Mouse (Mus musculus) cerebellum, adult 11-12 months (tissue): ENCODE measurements around the gene Gm20683.

Experiments
- DNase-seq: peaks from one replicate; pipeline ENCODE4 v3.0.0; 2022

Gm20683 gene

GRCm38 (mm10) chr17:25841117-25841880 is at the start of gene Gm20683:
TSS of gene Gm20683 (minus strand) at chr17:25841763.
- peak; percentile 32 for DNase-seq

- no peak for DNase-seq
These were observed 47.3 kb upstream of the Gm20683 start for GRCm38 (mm10) chr17:25888837-25889236.

- no peak for DNase-seq
These were observed 45.9 kb upstream of the Gm20683 start for GRCm38 (mm10) chr17:25887467-25887866.

- DNase-seq, result no peak
These were observed 45.2 kb upstream of the Gm20683 start for GRCm38 (mm10) chr17:25886806-25887205.

- DNase-seq, result no peak
These were observed 44.1 kb upstream of the Gm20683 start for GRCm38 (mm10) chr17:25885636-25886035.

- DNase-seq, result no peak
These were observed 42.3 kb upstream of the Gm20683 start for GRCm38 (mm10) chr17:25883824-25884223.

GRCm38 (mm10) chr17:25883268-25883667 is 41.7 kb upstream of the Gm20683 start:
- DNase-seq, result no peak

GRCm38 (mm10) chr17:25882306-25882705 is 40.7 kb upstream of the Gm20683 start:
- DNase-seq, result no peak

GRCm38 (mm10) chr17:25881691-25882090 is 40.1 kb upstream of the Gm20683 start:
- no peak for DNase-seq

- DNase-seq, result no peak
These were observed 39.5 kb upstream of the Gm20683 start for GRCm38 (mm10) chr17:25880913-25881641.

GRCm38 (mm10) chr17:25880196-25880910 is 38.8 kb upstream of the Gm20683 start, which contains the start of gene Wfikkn1:
TSS of gene Wfikkn1 (minus strand) at chr17:25880858.
- peak; percentile 59 for DNase-seq

- DNase-seq, result peak; percentile 56
These were observed 38.2 kb upstream of the Gm20683 start for GRCm38 (mm10) chr17:25879750-25880149.

- DNase-seq, result peak; percentile 40
These were observed 37.7 kb upstream of the Gm20683 start for GRCm38 (mm10) chr17:25879261-25879660.

- peak; percentile 67 for DNase-seq
These were observed 37.1 kb upstream of the Gm20683 start for GRCm38 (mm10) chr17:25878611-25879180.

GRCm38 (mm10) chr17:25877741-25878610 is 36.4 kb upstream of the Gm20683 start:
- peak; percentile 67 for DNase-seq

GRCm38 (mm10) chr17:25877025-25877424 is 35.5 kb upstream of the Gm20683 start:
- no peak for DNase-seq

- peak; percentile 65 for DNase-seq
These were observed 34.9 kb upstream of the Gm20683 start for GRCm38 (mm10) chr17:25876347-25876915.

- peak; percentile 89 for DNase-seq
These were observed 33.9 kb upstream of the Gm20683 start for GRCm38 (mm10) chr17:25875171-25876136.

- DNase-seq, result peak; percentile 87
These were observed 33.2 kb upstream of the Gm20683 start, which contains the start of gene Mettl26 for GRCm38 (mm10) chr17:25874721-25875170. TSS of gene Mettl26 (plus strand) at chr17:25875074.

- DNase-seq, result peak; percentile 49
These were observed 32.7 kb upstream of the Gm20683 start for GRCm38 (mm10) chr17:25874148-25874720.
